Mouse (Mus musculus): ENCODE data around the gene Dyrk1a.
"Not testable (repeated sequence)": the region's sequence is repeated elsewhere in the genome, so short reads cannot be mapped to it uniquely, and the experiment has no call there.

Gene Dyrk1a

DNA sequence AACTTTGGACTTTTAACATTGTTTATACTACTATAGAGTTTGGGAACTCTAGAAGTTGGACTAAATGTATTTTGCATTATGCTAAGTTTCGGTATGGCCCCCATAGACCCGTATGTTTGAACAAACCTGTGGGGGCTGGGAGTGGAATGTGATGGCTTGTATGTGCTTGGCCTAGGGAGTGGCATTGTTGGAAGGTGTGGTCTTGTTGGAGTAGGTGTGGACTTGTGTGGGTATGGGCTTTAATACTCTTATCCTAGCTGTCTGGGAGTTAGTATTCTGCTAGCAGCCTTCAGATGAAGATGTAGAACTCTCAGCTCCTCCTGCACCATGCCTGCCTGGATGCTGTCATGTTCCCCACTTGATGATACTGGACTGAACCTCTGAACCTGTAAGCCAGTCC is 72.0 kb downstream of the Dyrk1a start:
- DNase-seq = no peak

DNA sequence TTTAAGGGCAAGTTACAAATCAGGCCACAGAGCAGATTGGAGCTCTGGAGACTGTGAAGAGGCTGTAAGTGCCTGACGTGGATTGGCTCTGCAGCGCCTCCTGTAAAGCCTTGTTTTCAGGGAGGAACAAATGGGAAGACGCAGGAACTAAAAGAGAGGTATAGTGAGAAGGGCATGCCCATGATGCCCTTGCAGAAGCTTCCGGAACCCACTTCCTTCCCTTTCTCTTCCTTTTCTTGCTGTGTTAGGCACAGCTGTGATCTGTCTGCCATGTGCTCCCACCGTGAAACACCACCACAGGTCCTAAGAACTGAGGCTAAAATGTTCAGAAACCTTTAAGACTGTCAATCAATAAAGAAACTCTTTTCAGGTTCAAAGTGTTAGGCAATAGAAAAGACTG is 77.3 kb downstream of the Dyrk1a start:
- DNase-seq = no peak

DNA sequence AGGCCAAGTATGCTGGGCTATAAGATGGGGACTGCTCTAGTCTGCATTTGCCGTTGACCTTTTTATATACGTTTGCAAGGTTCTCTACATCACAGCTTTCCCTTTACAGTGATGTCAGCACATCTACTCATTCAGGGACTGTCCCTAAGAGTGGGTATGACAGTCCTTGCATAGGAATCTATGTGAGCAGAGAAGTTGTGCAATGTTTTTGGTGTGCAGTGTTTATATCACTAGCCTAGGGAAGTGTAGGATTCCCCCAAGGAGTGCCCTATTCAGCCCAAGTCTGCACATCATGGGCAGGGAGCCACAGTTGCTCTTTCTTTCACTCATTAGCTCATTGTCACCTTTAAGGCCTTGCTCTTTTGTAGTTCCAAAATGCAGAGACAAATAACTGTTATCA is 78.1 kb downstream of the Dyrk1a start:
- no peak for DNase-seq

DNA sequence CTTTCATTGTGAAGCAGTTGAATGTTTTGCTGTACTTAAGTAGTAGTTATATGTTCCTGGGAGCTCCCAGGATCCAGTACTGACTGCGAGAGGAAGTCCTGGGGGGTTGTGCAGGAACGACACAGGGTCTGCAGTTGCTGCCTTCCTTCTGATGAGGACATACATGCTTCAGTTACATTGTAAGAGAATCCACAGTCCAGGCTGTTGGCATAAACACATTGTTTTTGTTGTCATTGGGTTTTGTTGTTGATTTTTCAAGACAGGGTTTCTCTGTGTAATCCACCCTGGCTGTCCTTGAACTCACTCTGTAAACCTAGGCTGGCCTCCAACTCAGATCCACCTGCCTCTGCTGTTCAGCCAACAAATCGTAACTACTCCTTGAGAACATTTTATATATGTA is 80.1 kb downstream of the Dyrk1a start:
- DNase-seq = no peak

DNA sequence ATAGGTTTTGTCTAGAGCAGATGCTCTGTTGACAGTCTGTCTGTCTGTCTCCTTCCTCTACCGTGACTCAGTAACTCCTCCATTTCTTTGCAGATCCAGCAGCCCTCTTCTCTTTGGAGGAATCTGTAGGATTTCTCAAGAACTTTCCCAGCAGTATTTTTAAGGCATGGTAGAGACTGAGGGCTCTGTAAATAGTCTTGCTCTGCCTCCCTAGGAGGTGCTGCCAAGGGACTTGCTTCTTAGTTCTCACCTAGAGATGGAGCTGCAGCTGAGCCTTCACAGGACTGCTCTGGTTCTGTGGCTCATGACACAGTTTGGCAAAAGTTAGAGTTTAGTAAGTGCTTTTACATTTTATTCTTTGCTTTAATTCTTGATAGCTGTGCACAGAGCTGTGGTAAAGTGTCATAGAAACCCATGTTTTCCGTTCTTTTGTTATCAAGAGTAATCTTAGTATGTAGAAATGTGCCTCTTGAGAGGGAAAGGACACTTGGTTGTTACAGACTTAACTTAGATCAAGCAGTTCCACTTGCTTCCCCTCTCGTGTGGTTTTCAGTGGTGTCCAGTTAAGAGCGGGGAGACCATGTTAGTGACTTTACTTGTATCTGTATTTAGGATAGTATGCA is 82.4 kb downstream of the Dyrk1a start:
- DNase-seq = no peak

DNA sequence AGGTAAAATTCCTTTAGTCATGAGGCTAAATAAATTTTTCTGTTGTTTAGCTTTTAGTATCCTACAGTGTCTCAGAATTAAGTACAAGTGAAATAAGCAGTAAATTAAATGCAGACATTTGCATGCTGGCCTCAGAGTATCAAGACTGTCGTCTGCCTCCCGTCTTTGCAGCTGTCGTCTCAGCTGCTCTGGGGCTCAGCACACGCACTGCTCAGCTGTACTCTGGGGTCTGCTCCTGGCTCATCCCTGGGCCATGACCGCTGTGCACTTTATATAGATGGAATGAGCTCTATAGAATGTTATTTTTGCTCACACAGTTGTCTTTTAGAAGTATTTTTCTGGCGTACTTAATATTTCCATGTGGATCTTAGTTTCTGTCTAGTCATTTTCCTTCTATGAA is 85.3 kb downstream of the Dyrk1a start:
- DNase-seq = no peak

DNA sequence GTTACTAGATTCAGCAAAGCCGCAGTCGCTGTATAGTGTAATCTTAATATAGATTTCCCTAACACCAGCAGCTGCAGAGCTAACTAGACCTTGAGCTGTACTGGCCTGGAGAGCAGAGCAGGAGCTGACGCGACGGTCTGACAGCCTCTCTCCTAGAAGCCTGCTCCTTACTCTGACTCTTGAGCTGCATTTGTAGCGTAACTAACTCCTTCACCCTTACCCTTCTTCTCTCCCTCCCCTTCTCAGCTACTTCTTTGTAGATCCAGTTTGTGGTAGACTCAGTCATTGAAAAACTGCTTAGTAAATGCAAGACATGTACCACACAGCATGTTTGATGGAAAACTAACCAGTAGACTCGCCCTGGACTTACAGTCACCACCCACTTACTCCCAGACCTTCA is 87.1 kb downstream of the Dyrk1a start:
- DNase-seq = no peak

DNA sequence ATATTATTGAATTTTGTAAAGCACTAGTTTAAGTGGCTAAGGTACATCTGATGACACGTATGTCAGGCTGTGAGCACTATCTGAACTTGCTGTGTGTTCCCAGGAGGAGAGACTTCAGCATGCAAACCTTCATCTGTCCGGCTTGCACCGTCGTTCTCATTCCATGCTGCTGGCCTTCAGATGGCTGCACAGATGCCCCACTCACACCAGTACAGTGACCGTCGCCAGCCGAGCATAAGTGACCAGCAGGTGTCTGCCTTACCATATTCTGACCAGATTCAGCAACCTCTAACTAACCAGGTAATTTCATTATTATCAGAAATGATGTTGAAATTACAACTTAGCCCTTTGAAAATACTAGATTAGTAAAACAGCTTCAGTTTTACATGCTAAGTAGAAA is 89.6 kb downstream of the Dyrk1a start:
- DNase-seq = no peak

DNA sequence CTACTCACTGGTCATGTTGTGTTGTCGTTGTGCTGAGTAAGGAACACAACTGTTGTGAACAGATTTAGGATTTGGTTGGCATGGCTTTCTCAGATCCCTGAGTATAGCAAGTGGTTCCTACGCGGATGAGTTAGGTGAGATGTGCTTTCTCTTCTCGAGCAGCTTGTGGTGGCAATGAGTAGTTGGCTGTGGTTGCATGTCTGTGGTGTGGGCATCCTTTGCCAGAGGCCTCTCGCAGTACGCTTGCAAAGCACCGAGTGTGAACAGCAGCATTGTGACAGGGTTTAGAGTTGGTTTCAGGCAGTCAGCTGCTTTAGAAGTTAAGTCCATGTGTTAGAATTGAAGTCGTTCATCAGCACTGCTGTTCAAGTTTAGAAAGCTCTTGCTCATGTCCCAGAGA is 90.4 kb downstream of the Dyrk1a start:
- no peak for DNase-seq

DNA sequence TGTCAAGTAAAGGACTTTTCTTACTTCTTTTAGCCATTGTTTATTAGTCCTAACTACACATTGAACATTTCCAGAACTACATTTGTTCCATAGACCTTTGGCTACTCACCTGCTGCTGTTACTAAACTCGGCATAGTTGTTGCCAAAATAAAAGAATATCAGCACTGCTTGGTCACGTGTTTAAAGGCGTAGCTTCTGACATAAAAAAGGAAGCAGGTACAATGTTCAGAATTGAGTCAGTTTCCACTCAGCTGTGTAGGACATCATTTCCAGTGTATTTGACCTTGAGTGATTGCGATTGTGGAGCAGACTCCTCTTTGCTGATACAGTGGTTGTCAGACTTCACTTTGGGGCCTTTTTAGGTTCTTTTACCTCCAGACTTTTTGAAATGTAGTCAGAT is 97.7 kb downstream of the Dyrk1a start:
- no peak for DNase-seq

DNA sequence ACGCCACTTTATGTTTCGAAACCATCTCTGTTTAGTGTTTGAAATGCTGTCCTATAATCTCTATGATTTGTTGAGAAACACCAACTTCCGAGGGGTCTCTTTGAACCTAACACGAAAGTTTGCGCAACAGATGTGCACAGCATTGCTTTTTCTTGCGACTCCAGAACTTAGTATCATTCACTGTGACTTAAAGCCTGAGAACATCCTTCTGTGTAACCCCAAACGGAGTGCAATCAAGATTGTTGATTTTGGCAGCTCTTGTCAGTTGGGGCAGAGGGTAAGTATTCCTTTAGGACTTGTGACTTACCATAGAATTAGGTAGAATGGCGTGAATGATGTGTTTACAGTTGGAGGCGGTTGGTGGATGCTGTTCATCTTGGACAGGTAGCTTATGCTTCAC is 101.5 kb downstream of the Dyrk1a start:
- DNase-seq = no peak

DNA sequence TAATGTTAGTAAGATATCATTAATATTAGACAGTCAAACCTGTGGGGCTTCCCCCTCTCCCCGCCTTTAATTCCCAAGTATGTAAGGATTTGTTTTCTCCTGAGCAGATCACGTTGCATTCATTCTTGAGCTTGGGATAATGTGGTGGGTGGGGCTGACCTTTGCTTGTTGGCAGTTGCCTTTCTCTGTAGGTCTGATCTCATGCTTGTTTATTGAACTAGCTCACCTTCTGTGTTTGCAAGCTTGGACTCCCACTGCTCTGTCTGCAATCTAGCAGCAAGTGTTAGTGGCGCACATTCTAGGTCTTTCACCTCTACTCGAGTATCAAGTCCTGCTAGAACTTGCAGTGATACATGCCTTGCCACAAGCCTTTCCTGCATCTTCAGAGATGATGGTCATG is 111.1 kb downstream of the Dyrk1a start:
- no peak for DNase-seq

DNA sequence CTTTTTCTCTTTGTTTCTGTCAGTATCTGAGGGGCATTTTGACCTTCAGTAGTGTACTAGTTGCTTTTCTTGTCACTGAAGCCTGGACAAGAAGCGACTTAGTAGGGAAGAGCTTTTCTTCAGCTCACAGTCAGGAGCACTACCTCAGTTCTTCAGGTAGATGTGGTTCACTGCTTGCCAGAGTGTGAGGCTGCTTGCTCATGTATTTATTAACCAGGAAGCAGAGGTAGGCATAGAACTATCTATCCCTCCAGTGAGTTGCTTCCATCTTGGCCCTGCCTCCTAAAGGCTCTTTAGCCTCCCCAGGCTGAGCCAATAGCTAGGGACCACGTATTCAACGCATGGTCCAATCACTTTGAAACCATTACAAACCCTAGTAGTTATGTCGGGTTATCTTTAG is 112.0 kb downstream of the Dyrk1a start:
- no peak for DNase-seq

DNA sequence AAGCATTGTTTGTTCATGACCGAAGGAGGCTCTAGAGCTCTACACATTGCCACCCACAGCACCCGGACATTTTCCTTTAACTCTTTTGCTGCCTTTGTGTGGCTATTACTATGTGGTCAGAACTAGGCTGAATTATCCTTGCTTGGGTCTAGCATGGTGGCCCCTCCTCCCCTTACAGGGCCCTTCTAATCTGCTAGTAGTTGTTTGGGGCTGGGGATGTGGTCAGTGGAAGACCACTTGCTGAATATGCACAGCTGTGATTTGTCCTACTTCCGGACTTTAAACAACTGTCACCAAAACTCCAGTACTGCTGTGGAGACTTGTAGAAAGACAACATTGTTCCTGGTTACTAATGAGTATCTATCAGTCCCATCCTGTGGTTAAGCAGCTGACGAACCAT is 114.2 kb downstream of the Dyrk1a start:
- no peak for DNase-seq

DNA sequence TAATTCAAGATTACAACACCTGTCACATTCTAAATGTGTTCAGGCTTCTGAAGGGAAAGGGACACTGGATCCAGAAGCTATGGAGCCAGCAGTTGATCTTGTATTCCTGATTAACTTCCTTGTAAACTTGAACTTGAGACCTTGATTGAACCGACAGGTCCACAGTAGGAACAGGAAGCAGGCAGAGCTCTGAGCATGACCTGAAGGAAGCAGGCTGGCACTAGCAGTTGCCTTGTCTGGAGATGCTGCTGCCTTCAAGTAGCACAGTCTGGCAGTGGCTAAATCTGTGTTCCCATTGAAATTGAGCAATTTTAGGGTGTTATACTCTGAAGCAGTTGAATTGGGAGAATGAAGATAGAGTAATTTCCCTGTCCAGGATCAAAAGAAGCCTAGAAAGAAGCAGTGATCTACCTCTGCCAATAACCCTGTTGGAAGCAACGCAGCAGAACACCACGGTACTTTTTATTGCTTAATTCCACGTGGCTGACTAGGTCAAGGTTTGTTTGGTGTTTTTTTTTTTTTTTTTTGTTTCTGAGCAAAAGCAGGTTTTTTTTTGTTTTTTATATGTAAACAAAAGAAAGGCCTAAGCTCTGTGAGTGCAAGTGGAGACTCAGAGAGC is 124.0 kb downstream of the Dyrk1a start:
- no peak for DNase-seq

DNA sequence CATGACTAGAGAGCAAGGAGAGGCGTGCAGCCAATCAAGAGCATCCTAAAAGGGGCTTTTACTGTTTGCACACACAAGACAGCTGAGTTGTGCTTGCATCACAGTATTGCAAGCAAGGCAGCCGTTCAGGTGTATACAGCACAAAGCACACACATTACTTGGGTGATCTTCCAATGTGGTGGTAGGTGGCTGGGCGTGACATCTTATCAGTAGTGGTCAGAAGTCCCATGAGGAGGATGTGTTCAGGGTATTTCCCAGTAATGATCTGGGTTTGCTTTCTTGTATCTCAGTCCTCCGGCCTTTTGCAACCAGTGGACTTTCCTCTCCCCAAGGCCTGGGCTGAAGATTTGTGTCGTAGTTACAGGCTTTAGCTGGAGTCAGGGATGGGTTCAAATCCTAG is 127.7 kb downstream of the Dyrk1a start:
- no peak for DNase-seq

DNA sequence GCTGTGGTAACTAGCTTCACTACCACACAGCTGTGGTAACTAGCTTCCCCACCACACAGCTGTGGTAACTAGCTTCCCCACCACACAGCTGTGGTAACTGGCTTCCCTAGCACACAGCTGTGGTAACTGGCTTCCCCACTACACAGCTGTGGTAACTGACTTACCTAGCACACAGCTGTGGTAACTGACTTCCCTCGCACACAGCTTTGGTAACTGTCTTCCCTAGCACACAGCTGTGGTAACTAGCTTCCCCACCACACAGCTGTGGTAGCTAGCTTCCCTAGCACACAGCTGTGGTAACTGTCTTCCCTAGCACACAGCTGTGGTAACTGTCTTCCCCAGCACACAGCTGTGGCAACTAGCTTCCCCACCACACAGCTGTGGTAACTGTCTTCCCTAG is 128.4 kb downstream of the Dyrk1a start:
- DNase-seq = not testable (repeated sequence)

DNA sequence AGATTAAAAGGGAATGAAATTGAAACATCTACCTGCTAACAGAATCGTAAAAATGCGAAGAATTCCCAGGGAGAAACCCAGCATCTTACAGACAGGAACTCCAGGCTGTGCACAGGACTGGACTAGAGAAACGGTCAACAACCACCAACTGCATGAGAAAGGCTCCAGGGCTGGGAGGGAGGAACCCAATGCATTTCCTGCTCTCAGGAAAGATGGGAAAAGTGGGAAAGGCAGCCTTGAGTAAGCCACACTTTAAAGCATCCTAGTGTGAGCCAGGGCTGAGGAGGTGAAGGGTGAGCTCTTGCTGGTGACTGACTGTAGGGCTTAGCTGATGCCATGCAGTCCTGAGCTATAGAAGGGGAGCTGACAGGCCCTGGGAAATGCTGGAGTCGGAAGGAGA is 131.3 kb downstream of the Dyrk1a start:
- no peak for DNase-seq

DNA sequence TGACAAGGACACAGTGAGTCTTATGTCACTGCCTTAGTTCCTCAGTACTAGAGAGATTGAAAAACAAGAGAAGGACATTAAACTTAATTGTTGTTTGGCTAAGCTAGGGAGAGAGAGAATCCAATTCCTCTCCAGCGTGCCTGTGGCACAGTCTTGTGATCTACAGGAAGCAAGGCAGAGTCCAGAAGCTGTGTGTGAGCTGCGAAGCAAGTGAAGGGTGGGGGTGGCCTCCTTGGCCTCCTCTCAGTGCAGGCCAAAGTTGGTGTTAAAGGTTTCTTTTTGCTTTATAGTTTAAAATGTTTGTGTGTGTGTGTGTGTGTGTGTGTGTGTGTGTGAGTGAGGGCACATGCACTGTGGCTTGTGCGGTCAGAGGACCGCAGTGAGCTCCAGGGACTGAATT is 132.2 kb downstream of the Dyrk1a start:
- no peak for DNase-seq

DNA sequence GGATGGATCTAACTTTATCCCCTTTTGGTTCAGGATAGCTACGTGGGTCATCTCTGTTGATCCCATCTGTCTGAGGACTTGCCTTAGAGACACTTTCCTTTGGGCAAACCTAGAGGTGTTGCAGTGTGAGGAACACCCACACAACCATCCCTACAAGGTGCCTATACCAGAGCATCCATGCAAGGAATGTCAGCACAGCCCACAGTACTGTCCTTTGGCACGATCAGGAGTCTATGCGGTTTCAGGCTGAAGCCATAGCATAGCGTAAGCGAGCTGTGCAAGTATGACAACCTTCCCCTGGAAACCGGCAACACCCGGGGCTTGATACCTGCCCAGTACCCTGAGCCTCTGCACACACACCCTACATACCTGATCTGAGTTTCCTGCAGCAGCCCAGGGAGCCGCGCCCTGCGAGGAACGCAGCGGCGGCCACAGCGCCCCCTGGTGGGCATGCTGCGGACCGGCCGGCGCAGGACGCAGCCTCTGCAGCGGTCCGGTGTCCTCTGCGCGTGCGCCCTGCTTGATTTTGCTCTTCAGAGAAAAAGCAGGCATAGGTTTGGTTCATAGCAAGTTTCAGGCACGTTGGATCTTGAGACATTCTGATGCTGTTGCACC is 143.8 kb downstream of the Dyrk1a start:
- DNase-seq = peak; percentile 85 to 87

DNA sequence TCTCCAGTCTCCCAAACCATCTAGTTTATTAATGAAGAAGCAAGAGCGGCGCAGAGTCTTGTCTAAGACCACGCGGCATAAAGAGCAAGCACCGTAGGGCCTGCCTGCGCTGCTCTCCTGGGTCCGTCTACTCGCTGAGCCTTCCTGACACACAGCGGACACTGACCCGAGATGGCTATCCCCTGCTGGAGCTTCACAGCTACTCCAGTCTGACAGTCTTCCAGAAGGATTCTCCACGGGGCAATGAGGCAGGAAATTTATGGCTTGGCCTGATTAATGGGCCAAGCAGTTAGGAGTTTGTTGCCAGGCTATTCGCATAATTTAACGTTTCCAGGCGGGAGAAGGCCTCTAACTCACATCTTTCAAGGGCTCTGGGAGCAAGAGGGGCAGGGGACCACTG is 144.7 kb downstream of the Dyrk1a start:
- DNase-seq = no peak

DNA sequence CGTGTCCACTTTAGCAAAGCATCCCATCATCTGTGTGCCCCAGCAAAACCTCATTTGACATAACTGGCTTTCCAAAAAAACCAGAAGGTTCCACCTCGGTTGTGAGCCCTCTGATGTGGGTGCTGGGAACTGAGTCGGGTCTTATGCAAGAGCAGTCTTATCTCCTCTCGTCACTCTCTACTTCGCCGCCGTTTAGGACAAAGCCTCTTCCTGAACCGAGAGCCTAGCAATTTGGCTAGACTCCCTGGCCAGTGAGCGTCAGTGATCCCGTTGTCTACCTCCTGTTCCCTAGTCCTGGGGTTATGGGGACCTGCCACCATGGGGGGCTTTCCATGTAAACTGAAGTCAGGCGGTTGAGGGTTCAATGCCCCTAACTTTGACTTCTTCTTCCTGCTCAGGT is 147.2 kb downstream of the Dyrk1a start:
- no peak for DNase-seq

DNA sequence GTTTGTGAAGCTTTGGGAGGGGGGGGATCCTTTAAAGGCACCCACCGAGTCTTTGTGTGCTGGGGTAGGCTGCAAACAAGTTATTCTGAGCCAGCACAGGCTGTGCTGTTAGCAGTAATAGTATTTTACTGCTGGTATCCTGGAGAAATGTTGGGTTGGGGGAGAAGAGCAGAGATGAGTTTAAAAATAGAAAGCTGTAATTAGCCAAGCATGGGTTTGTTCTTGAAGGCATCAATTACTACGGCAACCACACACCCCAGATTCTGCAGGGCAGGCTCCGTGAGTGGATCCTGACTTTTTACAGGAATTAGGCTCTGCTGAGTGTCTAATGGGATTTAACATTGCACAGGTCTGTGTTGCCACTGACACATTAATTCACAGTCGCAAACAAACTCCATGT is 149.1 kb downstream of the Dyrk1a start:
- DNase-seq = no peak

DNA sequence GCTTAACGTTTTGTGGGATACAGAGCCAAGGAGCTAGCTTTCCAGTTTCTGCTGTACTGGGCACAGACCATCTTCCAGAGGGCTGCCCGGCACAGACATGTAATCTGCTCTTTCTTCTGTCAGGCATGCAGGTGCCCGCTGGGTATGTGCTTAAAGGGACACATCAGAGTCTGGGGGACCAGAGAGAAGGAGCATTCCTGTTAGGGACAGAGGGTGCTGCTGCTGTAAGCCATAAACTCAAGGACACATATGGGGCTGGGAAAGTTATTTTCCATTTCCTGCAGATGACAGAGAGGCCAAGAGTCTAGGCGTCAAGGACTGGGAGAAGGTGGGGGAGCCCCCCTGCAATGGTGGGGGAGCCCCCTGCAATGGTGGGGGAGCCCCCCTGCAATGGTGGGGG is 149.7 kb downstream of the Dyrk1a start:
- DNase-seq = no peak
